Mouse (Mus musculus): Measurements from ENCODE around the gene Ergic1.

Ergic1 gene

GRCm38 (mm10) chr17:26540083-26540482 is 21.2 kb upstream of the Ergic1 start:
- no peak for DNase-seq

DNA sequence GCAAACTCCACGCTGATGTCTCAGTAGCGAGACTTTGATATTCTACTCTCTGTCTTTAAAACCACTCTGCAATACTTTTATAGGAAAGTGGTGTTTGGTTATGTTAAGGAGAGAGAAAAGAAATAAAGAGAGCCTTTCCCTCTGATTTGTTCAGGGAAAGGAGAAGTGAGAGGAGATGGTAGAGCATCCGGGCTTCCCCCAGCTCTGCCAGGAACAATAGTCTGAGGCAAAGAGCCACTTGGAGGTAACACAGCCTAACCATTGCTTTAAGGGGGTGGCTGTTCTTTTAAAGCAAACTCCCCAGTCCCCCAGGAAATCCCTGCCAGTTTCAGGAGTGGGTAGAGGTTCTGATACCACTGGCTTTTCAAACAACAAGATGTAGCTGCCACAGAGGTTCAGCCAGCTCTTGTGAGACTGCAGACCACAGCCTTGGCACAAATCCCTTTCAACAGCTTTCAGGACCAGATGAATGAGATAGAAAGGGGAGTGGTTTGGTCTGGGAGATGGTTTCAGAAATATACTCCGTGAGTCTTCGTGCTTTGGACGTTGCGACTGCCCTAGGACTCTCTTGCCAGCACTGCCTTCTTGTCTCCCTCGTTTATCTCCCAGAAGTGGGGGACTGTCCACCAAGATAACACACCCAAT is 16.8 kb upstream of the Ergic1 start:
- no peak for DNase-seq

GRCm38 (mm10) chr17:26547771-26548170 is 13.5 kb upstream of the Ergic1 start:
- DNase-seq, result no peak

GRCm38 (mm10) chr17:26548566-26548965 is 12.7 kb upstream of the Ergic1 start:
- no peak for DNase-seq

- no peak for DNase-seq
Observed at GRCm38 (mm10) chr17:26549148-26549809, 12.0 kb upstream of the Ergic1 start.

- no peak for DNase-seq
Observed at GRCm38 (mm10) chr17:26551104-26551503, 10.2 kb upstream of the Ergic1 start.

GRCm38 (mm10) chr17:26553033-26553432 is 8.3 kb upstream of the Ergic1 start:
- no peak for DNase-seq

- no peak for DNase-seq
Observed at GRCm38 (mm10) chr17:26560526-26561289, 581 bp upstream of the Ergic1 start.

- no peak for DNase-seq
Observed at GRCm38 (mm10) chr17:26561651-26562181, 427 bp downstream of the Ergic1 start, which contains the start of gene Dusp1. Dusp1 (minus strand) TSS chr17:26562128.

DNA sequence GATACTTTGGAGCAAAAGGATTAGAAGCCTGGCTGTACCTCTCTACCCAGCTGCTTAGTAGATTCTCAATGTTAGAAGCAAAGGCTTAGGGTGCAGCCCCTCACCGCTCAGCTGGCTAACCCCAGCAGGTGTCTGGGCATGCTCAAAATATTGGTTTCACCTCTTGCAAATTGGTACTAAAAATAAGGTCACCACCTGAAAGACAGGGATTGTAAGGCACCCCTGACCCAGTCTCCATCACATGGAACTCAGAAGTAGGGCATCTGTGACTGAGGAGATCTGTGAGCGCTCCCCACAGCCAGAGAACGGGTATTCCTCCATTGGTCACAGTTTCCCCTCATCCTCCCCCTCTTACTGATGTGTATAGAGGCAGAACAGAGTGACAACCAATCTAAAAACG is 1.0 kb downstream of the Ergic1 start:
- DNase-seq, result no peak

GRCm38 (mm10) chr17:26563476-26563875 is 2.2 kb downstream of the Ergic1 start:
- DNase-seq, result no peak

GRCm38 (mm10) chr17:26564439-26564838 is 3.1 kb downstream of the Ergic1 start:
- DNase-seq, result no peak

GRCm38 (mm10) chr17:26567142-26567817 is 6.0 kb downstream of the Ergic1 start:
- no peak for DNase-seq

- no peak for DNase-seq
Observed at GRCm38 (mm10) chr17:26567818-26568173, 6.5 kb downstream of the Ergic1 start.

DNA sequence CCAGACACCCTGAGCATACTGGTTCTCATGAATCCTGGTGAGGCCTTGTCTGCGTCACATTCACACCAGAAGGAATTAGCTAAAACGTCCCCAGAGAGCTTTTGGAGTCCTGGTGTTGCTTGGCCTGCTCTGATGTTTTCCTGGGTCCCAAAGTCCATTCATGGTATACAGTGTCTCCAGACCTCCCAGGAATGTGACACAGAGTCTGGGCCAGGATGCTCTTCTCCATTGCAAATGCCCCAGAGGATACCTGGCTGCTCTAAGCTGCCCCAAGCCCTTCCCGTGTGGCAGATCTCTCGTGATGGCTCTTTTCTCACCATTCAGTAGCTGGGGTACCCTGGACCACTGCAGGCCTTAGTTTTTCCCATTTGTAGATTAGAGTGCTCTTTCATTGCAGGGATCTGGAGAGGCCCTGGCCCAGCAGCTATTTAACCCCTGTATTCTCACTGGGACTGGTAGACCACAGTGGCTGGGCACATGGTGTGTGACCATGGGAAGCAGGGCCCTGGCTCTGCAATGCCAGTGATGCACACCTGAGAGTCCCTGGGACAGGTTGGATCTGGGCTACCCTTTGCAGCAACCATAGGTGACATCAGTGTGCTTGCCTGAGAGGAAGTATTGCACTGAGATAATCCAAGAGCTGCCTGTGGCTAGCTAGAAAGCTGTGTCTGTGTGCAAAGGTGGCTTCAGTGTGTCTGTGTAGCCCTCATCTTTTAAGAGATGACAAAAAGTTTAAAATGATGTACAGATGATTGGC is 8.5 kb downstream of the Ergic1 start:
- no peak for DNase-seq

DNA sequence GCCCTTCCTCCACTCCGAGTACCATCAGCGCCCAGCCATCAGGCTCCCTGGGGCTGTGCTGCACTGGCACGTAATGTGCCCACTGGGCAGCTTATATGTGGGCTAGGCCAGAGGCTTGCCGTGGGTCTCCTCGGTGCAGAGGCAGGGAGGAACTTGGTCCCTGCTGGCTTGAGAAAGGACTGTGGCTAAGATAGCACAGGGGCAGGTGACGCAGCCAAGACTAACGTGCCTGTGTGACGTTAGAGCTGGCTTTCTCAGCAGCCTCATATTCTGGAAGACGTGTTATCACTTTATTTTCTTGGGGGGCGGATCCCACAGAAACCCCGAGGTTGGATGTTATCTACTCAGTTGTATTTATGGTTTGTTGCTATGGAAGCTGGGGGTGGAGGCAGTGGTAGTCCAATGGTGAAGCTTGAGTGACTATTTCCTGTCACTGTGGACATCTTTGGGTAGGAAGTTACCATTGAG is 9.4 kb downstream of the Ergic1 start:
- no peak for DNase-seq

DNA sequence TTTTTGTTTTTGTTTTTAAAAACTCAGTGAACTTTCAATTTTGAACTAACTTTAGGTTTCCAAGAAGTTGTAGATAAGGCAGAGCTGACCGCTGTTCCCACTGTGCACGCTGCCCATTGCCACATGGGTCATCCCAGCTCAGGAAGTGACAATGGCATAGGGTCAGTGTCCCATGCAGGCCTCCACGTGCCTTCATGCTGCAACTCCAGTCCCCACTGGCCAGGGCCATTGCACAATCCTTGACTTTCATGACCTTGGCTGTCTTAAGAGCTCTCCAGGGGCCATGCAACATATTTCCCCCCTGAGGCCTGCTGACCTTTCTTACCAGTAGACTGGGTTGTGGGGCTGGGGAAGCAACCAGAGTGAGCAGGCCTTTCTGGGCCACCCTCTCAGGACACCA is 10.1 kb downstream of the Ergic1 start:
- no peak for DNase-seq

- DNase-seq, result no peak
Observed at GRCm38 (mm10) chr17:26572265-26572664, 11.0 kb downstream of the Ergic1 start.

DNA sequence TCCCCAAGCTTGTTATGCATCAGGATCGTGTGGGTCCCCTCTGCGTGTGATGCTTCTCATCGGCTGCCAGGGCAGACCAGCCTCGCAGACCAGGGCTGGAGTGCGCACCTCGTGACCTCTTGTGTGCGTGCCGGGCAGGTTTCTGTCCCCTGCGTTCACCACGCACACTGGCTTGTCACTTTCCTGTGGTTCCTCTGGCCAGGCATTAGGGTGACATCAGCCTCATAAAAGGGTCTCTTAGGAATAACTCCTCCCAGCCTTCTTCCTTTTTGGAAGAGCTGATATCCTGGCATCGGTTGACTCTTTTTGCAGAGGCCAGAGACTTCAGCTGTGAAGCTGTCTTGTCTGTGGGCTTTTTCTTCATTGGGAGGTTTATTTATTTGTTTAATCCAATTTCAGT is 12.8 kb downstream of the Ergic1 start:
- no peak for DNase-seq

DNA sequence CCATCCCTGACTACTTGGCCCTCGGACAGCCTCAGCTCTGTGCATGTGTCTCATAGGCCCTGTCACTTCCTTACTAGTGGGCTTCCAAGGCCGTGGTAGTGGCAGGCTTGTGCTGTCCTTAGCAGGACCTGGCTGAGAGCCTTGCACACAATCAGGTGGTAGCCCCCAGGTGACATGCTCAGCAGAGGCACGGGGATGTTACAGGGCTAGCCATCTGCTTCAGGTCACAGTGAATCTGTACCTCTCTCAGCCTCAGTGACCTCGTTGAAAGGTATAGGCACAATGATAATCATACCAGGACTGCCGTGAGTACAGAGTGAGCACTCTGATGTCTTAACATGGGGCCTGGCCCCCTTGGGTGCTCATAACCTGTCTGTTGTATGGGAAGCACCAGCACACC is 13.4 kb downstream of the Ergic1 start:
- DNase-seq, result no peak

DNA sequence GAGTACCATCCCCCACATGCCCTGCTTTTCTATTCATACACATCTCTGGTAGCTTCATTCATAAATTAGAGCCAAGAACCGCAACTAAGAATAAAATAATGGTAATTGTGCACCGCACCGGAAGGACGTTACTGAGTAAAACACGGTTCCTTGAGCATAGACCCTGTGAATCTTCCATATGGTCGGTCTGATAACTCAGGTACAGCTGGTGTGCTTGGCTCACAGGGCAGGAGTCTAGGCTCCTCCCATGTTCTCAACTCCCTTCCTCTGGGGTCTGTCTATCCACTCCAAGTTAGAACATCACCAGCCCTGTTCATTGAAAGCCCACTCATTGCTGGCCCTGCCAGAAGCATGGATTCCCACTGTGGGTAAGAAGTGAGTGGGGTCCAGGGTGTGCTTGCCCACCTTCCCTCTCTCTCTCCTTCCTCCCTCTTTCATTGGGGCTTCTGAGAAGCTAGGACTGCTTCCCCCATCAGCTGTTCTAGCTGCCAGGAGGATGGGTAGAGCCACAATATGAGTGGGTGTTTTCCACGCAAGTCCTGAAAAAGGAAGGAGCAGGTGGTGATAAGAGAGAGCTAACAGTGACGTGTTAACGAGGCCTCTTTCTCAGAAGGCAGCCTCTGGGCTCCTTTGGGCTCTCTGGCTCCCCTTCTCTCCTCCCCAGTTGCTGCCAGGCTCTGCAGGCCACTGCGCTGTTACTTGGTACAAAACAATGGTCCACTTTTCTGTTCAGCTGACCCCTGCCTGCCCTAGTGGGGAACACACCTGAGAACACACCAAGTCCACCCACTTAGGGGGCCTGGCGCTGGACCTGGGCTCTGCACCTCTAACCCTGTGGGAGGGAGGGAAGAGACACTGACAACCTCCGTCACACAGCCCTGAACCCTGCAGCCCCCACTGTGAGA is 14.7 kb downstream of the Ergic1 start:
- DNase-seq, result peak; percentile 80

Measured in right cerebral cortex, adult 18-20 months (tissue).